Mouse (Mus musculus) forebrain, embryonic 10.5 days (tissue): ENCODE measurements at regions not wholly inside any gene's neighbourhood (a gene's known extent, or its start where the extent isn't known, plus 50 kb on each side); places are given as distances from the start of the nearest gene placed in this dataset.
A peak's percentile ranks its signal among the peaks of the same experiment; 100 is the strongest.

Experiments used
- DNase-seq: peaks from one replicate; pipeline ENCODE4 v3.0.0-alpha.2; 2017; ENCODE audit warnings: low spot score; ENCODE audit errors: extremely low spot score
- H3K27ac ChIP-seq: fragments of 300-500 bp; sonication (generic); 2 replicates; pipeline ENCODE4 v1.5.1; 2016; ENCODE audit warnings: mild to moderate bottlenecking
- H3K27me3 ChIP-seq: fragments of 300-500 bp; sonication (generic); 2 replicates; pipeline ENCODE4 v1.6.1; 2016; ENCODE audit warnings: mild to moderate bottlenecking; ENCODE audit not compliant: poor library complexity, severe bottlenecking
- H3K36me3 ChIP-seq: fragments of 300-500 bp; sonication (generic); replicated peaks from 2 replicates; pipeline ENCODE4 v1.6.1; 2016; ENCODE audit warnings: mild to moderate bottlenecking, moderate library complexity
- H3K4me1 ChIP-seq: fragments of 300-500 bp; sonication (generic); 2 replicates; pipeline ENCODE4 v1.6.1; 2016
- H3K4me3 ChIP-seq: fragments of 300-500 bp; sonication (generic); 2 replicates; pipeline ENCODE4 v1.5.1; 2016; ENCODE audit warnings: mild to moderate bottlenecking, moderate library complexity
- H3K9me3 ChIP-seq: fragments of 300-500 bp; sonication (generic); 2 replicates; pipeline ENCODE4 v1.6.1; 2016; ENCODE audit warnings: mild to moderate bottlenecking, moderate library complexity
- WGBS: fragments of 180-500 bp; shearing (Covaris S2); methylation state at CpG from one replicate; pipeline ENCODE4 v1.1.7; 2016; 5-methylcytosine and 5-hydroxymethylcytosine counted together

DNA sequence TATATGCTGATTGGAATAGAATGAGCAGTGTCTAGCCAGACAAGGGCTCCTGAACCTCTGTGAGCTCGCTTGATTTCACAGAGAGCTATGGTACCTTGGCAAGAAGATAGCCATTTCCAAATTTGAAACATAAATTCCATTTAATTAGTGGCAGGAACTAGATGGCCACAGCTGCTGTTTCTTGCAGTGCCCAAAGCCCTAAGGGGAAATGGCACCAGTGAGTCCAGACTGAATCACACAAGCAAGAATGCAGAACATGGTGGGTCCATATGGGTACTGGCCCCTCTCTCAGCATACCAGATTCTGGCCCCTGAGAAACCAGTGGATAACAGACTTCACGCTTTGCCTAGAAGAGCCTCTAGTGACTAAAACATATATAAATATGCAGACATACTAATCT lies 246.2 kb upstream of the Kirrel3 start:
- peaks cover 14% of the 10 kb centered on the region for H3K4me1 ChIP-seq
- no peaks in the 10 kb centered on the region for H3K27me3 ChIP-seq
- no peak overlapping the region for H3K27ac ChIP-seq
- no peak overlapping the region for H3K4me3 ChIP-seq
- DNase-seq, result no peak
- no peaks in the 10 kb centered on the region for H3K9me3 ChIP-seq
- H3K36me3 ChIP-seq, result no peaks in the 10 kb centered on the region
- WGBS, result 85% methylated on average over 2 of the region's 2 CpGs

DNA sequence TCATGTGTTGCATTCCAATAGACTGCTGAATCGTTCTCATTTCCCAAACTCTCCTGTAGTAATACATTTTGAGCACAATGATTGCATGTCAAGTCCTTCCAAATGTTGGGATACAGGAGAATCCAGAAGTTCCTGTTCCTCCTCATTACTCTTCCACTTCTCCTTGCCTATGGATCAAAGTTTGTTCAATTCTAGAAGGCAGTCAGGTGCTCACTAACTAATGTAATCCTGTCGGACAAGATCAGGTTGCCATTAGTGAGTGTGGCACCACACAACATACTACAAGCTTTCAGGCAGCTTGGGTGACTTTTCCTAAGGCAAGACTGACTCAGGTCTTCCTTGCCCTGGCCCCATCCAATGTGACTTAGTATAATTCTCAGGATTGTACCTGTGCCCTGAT lies 242.0 kb upstream of the Kirrel3 start:
- WGBS, result 81% methylated on average over 2 of the region's 2 CpGs

DNA sequence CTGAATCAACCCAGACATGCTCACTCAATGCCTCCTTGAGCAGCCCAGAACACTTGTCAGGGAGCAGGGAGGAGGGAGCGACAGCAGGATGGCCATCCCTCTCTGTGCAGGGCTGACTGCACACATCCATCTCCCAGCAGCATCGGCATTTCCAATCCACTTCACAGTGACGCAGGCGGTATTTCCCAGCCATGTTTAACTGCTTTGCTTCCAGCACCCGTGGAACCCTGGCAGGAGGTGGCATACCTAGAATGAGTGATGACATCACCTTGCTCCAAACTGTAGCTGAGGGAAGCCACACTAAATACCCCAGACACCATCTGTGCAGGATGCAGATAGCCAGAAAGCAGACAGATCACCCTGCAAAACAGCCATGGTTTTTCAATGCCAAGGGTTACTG lies 241.1 kb upstream of the Kirrel3 start:
- no peaks in the 10 kb centered on the region for H3K36me3 ChIP-seq
- H3K27ac ChIP-seq, result no peak overlapping the region
- no peak for DNase-seq
- H3K4me3 ChIP-seq, result no peak overlapping the region
- H3K27me3 ChIP-seq, result no peaks in the 10 kb centered on the region
- H3K9me3 ChIP-seq, result no peaks in the 10 kb centered on the region
- 88% methylated on average over 5 of the region's 5 CpGs for WGBS
- no peaks in the 10 kb centered on the region for H3K4me1 ChIP-seq

More for the DNA sequence above, 242.0 kb upstream of the Kirrel3 start:
- DNase-seq, result no peak
- Histone ChIP-seq H3K4me1 (peaks cover 8% of the 10 kb centered on the region), H3K27me3 (no peaks in the 10 kb centered on the region), H3K36me3 (no peaks in the 10 kb centered on the region), H3K27ac (no peak overlapping the region), H3K4me3 (no peak overlapping the region), H3K9me3 (no peaks in the 10 kb centered on the region)

DNA sequence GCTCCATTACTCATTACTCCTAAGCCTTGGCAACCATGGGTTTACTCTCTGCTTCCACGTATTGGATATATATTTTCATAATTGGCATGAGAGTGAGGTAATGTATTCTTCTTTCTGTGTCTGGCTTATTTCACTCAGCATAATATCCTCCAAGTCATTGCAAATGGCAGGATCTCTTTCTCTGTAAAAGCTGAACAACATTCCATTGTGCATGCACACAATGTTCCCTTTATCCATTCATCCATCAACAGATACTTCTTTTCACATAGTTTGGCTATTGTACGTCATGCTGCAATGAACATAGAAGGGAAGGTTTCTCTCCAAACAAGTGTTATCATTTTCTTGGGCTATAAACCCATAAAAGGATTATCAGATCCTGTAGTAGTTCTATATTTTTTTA lies 232.9 kb upstream of the Kirrel3 start:
- H3K27ac ChIP-seq, result no peak overlapping the region

DNA sequence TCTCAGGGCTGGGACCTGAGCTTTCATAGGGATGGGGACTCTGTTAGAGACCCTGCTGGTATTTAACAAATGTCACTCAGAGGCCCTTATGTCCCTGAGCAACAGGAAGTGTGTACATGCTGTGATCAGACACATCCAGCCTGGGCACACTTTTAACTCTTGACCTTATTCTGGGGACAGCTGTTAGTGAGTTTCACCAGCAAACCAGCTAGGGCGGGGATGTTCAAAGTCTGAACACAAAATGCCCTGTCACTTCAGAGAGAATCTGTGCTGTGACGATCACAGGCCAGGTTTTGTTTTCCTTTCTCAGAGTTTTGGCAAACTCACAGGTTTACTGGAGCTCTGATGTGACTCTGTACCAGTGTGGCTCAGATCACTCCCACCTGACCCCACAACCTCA lies 227.2 kb upstream of the Kirrel3 start:
- H3K27ac ChIP-seq, result no peak overlapping the region
- no peaks in the 10 kb centered on the region for H3K36me3 ChIP-seq
- no peak overlapping the region for H3K4me3 ChIP-seq
- no peak for DNase-seq
- H3K27me3 ChIP-seq, result no peaks in the 10 kb centered on the region
- WGBS, result 73% methylated on average over 2 of the region's 2 CpGs
- no peaks in the 10 kb centered on the region for H3K9me3 ChIP-seq
- no peaks in the 10 kb centered on the region for H3K4me1 ChIP-seq

More for the DNA sequence above, 232.9 kb upstream of the Kirrel3 start:
- H3K4me3 ChIP-seq, result no peak overlapping the region
- H3K9me3 ChIP-seq, result no peaks in the 10 kb centered on the region
- no peaks in the 10 kb centered on the region for H3K4me1 ChIP-seq
- no peaks in the 10 kb centered on the region for H3K36me3 ChIP-seq
- DNase-seq, result no peak
- 79% methylated on average over 2 of the region's 2 CpGs for WGBS
- H3K27me3 ChIP-seq, result no peaks in the 10 kb centered on the region

DNA sequence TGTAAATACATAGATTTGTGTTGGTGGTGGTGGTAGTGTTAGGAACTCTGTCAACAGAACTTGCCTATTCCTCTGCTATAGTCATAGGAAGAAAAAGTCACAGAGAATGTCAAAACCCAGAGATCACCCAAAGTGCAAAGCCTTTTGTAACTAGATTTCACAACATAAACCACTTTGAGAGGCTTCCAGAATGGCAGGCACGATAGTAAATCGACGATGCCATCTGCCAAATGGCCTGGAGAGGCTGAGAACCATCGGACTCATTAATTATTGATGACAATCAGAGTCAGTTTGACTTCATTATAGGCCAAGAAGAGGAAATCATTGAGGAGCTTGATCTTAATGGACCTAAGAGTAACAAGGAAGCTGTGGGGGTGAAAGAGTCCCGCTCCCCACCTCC lies 207.6 kb upstream of the Kirrel3 start:
- H3K27me3 ChIP-seq, result no peaks in the 10 kb centered on the region
- no peaks in the 10 kb centered on the region for H3K36me3 ChIP-seq
- H3K4me1 ChIP-seq, result peaks cover 27% of the 10 kb centered on the region
- H3K27ac ChIP-seq, result no peak overlapping the region
- no peak for DNase-seq
- H3K4me3 ChIP-seq, result no peak overlapping the region
- WGBS, result 92% methylated on average over 5 of the region's 5 CpGs
- H3K9me3 ChIP-seq, result no peaks in the 10 kb centered on the region

DNA sequence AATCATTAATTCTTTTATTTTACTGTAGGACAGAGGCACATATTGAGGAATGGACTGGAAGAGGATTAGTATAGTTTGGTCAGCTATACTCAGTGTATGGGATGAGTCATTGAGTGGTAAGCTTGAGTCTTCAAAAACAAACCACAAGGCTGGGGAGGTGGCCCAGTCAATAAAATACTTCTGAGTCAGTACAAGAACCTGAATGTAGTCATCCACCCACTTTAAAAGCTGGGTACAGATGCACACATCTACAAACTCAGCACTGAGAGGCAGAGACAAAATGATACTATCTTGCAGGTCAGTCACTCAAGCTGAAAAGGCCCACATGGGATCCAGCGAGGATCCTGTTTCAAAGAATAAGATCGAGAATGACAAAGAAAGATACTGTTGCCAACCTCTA lies 206.3 kb upstream of the Kirrel3 start:
- Histone ChIP-seq H3K36me3 (no peaks in the 10 kb centered on the region), H3K4me1 (peaks cover 27% of the 10 kb centered on the region), H3K9me3 (no peaks in the 10 kb centered on the region), H3K4me3 (no peak overlapping the region), H3K27me3 (no peaks in the 10 kb centered on the region), H3K27ac (peak overlapping the region; percentile 56; the same call in 1 of the 2 replicates)
- WGBS, result 85% methylated on average over 2 of the region's 2 CpGs
- DNase-seq, result no peak

DNA sequence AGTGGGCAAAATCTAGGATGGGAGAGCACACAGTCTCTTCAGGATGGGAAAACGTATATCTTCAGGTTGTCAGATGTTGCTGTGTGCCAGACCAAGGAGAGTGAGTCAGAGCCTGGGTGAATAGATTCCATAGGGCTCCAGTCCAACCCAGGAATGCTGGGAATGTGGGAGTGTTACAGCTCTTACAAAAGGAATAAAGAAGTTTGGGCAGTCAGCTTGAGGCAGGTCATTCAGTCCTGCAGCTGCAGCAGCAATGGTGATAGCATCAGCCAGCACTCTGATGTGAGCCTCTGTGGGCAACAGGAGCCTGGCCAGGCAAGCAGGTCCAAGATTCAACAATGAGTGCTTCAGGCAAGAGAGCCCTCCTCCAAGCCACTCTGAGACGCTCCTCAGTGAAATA lies 205.8 kb upstream of the Kirrel3 start:
- peak overlapping the region; percentile 56 for H3K27ac ChIP-seq

DNA sequence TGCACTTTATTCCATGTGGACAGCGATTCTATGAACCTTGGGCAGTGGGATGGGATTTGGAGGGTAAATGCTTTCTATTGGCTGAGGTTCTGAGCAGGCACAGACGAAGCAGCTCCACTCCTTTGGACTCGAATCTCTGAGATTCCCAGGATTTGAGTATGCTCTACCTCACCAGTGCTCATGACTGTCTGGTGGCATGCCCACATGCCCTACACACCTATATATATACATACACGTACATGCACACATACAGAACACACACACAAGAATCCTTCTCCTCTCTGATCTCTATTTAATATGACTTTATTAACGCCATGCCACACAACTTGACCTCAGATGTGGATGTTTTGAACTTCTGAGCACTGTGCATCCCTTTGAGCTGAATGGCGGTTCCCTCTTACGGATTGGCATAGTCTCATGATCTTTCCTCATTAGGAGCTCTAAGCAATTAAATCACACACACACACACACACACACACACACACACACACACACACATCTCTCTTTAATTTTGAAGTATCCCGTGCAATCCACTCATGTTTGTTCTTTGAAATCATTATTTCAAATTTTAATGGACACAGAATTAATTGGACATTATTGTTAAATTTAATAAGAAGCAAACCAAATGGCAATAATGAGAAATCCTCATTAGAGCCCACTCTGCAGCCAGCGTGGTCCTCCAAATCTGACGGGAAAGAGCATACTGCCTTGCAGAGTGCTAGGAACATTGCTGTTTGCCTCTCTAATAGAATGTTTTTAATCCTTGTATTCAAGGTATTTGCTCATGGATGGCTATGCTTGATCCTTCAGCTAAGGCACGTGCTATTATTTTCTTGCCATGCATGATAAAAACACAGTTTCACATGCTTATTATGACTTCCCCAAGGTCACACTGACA lies 205.1 kb upstream of the Kirrel3 start:
- no peak for DNase-seq
- Histone ChIP-seq H3K27me3 (no peaks in the 10 kb centered on the region), H3K9me3 (no peaks in the 10 kb centered on the region), H3K4me3 (no peak overlapping the region), H3K36me3 (no peaks in the 10 kb centered on the region), H3K27ac (peak overlapping the region; percentile 56), H3K4me1 (peaks cover 27% of the 10 kb centered on the region)
- 72% methylated on average over 11 of the region's 11 CpGs for WGBS

More for the DNA sequence above, 205.8 kb upstream of the Kirrel3 start:
- H3K36me3 ChIP-seq, result no peaks in the 10 kb centered on the region
- no peak overlapping the region for H3K4me3 ChIP-seq
- H3K27me3 ChIP-seq, result no peaks in the 10 kb centered on the region
- 41% methylated on average over 2 of the region's 2 CpGs for WGBS
- H3K4me1 ChIP-seq, result peaks cover 27% of the 10 kb centered on the region
- H3K9me3 ChIP-seq, result no peaks in the 10 kb centered on the region
- DNase-seq, result peak; percentile 21

DNA sequence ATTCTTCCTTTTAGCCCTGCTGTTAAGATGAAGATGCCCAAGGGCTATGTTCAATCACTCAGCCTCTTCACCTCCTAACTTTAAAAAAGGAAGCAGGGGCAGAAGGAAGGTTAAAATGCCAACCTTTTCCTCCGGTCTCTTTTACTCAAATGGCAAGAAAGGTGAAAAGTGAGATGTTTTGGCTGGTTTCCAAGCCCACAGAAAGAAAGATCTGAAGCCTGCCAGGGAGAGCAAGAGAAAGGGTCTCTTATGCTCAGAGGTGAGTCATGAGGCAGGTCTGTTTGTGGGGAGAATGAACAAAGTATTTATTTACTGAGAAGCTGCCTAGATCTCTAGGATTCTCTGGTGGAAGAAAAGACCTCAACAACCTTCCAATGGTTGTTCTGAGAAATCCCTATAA lies 162.1 kb upstream of the Kirrel3 start:
- Histone ChIP-seq H3K4me3 (no peak overlapping the region), H3K4me1 (no peaks in the 10 kb centered on the region), H3K36me3 (no peaks in the 10 kb centered on the region), H3K9me3 (no peaks in the 10 kb centered on the region), H3K27ac (no peak overlapping the region), H3K27me3 (no peaks in the 10 kb centered on the region)
- DNase-seq, result no peak
- WGBS, result 68% methylated on average over 1 of the region's 1 CpGs

DNA sequence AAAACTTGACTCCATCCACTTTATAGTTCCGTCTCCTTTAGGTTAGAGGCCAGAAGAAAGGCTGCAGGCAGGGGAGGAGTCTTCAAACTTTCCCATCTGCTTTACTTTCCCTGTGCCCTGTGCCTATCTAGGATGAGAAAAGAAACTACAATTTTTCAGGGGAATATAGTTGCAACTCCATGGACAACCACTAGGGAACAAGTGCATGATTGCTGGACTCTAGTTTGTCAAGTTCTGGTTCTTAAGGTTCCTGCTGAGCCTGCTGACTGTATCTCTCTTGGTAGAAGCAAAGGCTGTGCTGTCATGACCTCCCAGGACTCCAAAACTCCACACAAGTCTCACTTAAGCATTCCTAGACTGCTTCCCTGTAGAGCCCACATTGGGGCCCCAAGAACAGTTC lies 157.0 kb upstream of the Kirrel3 start:
- Histone ChIP-seq H3K4me1 (no peaks in the 10 kb centered on the region), H3K27me3 (no peaks in the 10 kb centered on the region), H3K4me3 (no peak overlapping the region), H3K27ac (no peak overlapping the region), H3K36me3 (no peaks in the 10 kb centered on the region), H3K9me3 (no peaks in the 10 kb centered on the region)
- 89% methylated on average over 1 of the region's 1 CpGs for WGBS
- DNase-seq, result no peak

DNA sequence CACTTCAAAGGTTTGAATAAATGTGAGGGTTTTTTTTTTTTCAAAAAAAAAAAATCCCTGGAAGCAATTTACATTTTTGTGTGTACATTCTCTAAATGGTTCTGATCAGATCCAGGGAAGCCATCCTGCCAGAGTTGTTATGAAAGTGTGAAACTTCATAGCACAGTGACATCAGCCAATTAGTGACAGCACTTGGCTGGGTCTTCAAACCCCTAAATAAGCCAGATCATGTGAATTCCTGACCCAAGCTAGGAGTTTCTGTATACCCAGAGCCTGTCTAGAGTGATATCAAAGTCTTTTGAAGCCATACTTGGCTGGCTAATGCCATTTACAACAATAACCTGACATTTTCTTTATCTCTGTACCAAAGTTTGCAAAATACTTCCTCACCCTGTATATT lies 151.6 kb upstream of the Kirrel3 start:
- Histone ChIP-seq H3K27ac (no peak overlapping the region), H3K27me3 (no peaks in the 10 kb centered on the region), H3K4me1 (peaks cover 18% of the 10 kb centered on the region), H3K36me3 (no peaks in the 10 kb centered on the region), H3K9me3 (no peaks in the 10 kb centered on the region), H3K4me3 (no peak overlapping the region)
- no peak for DNase-seq

DNA sequence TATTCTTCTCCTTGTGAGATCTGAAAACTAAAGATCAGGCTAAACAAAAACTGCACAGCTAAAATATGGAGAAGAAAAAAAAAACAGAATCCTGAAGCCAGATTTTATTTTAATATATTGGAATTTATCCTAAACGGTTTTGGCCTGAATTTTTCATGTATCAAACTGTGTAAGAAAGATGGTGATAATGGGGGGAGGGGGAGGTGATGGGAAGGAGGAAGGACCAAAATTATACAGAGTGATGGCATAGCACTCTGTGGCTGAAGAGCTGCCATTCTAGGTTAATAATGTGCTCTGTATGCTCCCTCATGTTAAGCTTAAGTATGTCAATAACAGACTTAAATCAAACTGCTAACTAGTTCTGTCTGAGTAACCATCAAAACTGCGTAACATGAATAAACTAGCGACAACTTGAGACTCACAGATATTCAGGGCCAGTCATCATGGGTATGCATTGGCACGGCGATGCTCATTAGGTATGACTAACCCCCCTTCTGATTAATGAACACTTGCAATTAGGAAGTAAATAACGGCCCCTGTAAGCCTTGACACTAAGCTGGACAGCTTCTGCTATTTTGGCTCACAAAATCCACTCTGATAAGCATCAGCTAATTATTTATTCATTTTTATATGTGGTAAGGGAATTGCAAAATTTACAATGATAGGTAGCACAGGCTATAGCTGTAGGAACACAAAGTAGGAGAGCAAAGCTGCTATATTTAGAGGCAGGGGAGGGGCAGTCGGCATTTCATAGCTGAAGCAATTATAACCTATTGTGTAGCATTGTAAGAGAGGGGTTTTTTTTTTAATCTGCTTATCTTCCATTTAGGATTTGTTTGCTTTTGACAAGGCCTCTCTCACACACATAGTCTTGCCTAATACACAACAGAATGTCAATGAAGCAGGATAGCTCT lies 150.9 kb upstream of the Kirrel3 start:
- H3K4me3 ChIP-seq, result no peak overlapping the region
- WGBS, result 70% methylated on average over 7 of the region's 7 CpGs
- DNase-seq, result no peak
- H3K27me3 ChIP-seq, result no peaks in the 10 kb centered on the region
- H3K9me3 ChIP-seq, result no peaks in the 10 kb centered on the region
- H3K27ac ChIP-seq, result no peak overlapping the region
- H3K36me3 ChIP-seq, result no peaks in the 10 kb centered on the region
- peaks cover 18% of the 10 kb centered on the region for H3K4me1 ChIP-seq
